Comparison of ENCODE assay signal across 9 mouse cellular contexts in genomic region chr8:47867067-47867466, GRCm38 (mm10). TPM values are rescaled to one million over a fixed set of nuclear protein-coding genes. Genes with fewer than 3 reads are reported as not detected.
DNase-seq lines count a peak whose midpoint lies in the region; ATAC-seq and TF ChIP-seq lines count a peak whose summit lies in the region.
"Had no signal": no experiment of that assay in that cellular context is flagged by ENCODE, and none has a peak within 500 bp of the region (broad histone marks: within the 10 kb centered on the region; RNA-seq: fewer than 3 reads in every experiment).

No protein-coding gene starts in this region.

- H3K4me2 ChIP-seq in heart, postnatal 0 days (ENCODE audit: low read depth, low read length), result no peak overlapping the region
- H3K4me2 ChIP-seq in liver, embryonic 12.5 days, result no peak overlapping the region
- no peak overlapping the region for H3K4me2 ChIP-seq in neural tube, embryonic 12.5 days (replicated peaks)
- no peak overlapping the region for H3K4me2 ChIP-seq in stomach, embryonic 15.5 days

- H3K4me3 ChIP-seq in bone marrow macrophage, adult 2 months (ENCODE audit: insufficient read depth, low read length), result no peak overlapping the region
- H3K4me3 ChIP-seq in heart, postnatal 0 days (ENCODE audit: low read depth, low read length), result no peak overlapping the region
- no peak overlapping the region for H3K4me3 ChIP-seq in liver, embryonic 12.5 days
- H3K4me3 ChIP-seq in neural tube, embryonic 12.5 days, result no peak overlapping the region
- H3K4me3 ChIP-seq in stomach, embryonic 15.5 days (replicated peaks), result no peak overlapping the region
- H3K4me3 ChIP-seq: erythroblast, embryonic 14.5 days had no signal

- ATAC-seq in CD4-positive, CD25-positive, alpha-beta regulatory T cell, adult 4 months, result peak; percentile 73
- ATAC-seq in erythroblast, adult 5-6 weeks (replicated peaks; ENCODE audit: low FRiP score, poor library complexity, severe bottlenecking), result peak; percentile 79
- peak; percentile 69; the same call in 1 of the 2 replicates for ATAC-seq in heart, postnatal 0 days (ENCODE audit: insufficient read depth, low read depth)
- 0 out of 2 replicates have a peak, but pooled peaks have one; percentile 24 for ATAC-seq in liver, embryonic 12.5 days
- peak; percentile 69 for ATAC-seq in neural tube, embryonic 12.5 days (ENCODE audit: low FRiP score, low read depth)
- ATAC-seq in stomach, embryonic 15.5 days (ENCODE audit: insufficient read depth, low FRiP score, low read depth), result peak; percentile 61; the same call in 1 of the 2 replicates

- DNase-seq in heart, postnatal 0 days (ENCODE audit: low spot score), result peak; percentile 25
- DNase-seq in kidney, postnatal 25 days, result peak; percentile 83 to 91

- no peak overlapping the region for H3K27ac ChIP-seq in bone marrow macrophage, adult 2 months (ENCODE audit: insufficient read depth, low read depth, low read length)
- no peak overlapping the region for H3K27ac ChIP-seq in heart, postnatal 0 days (ENCODE audit: low read depth)
- H3K27ac ChIP-seq in liver, embryonic 12.5 days, result no peak overlapping the region
- no peak overlapping the region for H3K27ac ChIP-seq in neural tube, embryonic 12.5 days
- no peak overlapping the region for H3K27ac ChIP-seq in stomach, embryonic 15.5 days

- TF ChIP-seq EP300 in heart, postnatal 0 days (IDR thresholded peaks at IDR 0.05; ENCODE audit: low read depth), result no peak

- peaks cover 78% of the 10 kb centered on the region for H3K36me3 ChIP-seq in heart, postnatal 0 days (replicated peaks; ENCODE audit: control insufficient read depth, insufficient read depth, low read length)
- H3K36me3 ChIP-seq in liver, embryonic 12.5 days, result peaks cover 34% of the 10 kb centered on the region
- peaks cover 30% of the 10 kb centered on the region for H3K36me3 ChIP-seq in neural tube, embryonic 12.5 days
- peaks cover 40% of the 10 kb centered on the region for H3K36me3 ChIP-seq in stomach, embryonic 15.5 days

- H3K4me1 ChIP-seq in bone marrow macrophage, adult 2 months (ENCODE audit: control insufficient read depth, insufficient read depth, low read length), result no peaks in the 10 kb centered on the region
- H3K4me1 ChIP-seq in heart, postnatal 0 days (ENCODE audit: control insufficient read depth, insufficient read depth), result no peaks in the 10 kb centered on the region
- no peaks in the 10 kb centered on the region for H3K4me1 ChIP-seq in liver, embryonic 12.5 days
- peaks cover 4% of the 10 kb centered on the region; the same call in 1 of the 2 replicates for H3K4me1 ChIP-seq in neural tube, embryonic 12.5 days
- H3K4me1 ChIP-seq in stomach, embryonic 15.5 days, result no peaks in the 10 kb centered on the region

- TF ChIP-seq POLR2A in bone marrow macrophage, adult 2 months (IDR thresholded peaks at IDR 0.05; ENCODE audit: borderline replicate concordance, low read depth, low read length), result no peak

- H3K27me3 ChIP-seq in heart, postnatal 0 days (ENCODE audit: control insufficient read depth, insufficient read depth, low read length), result no peaks in the 10 kb centered on the region
- no peaks in the 10 kb centered on the region for H3K27me3 ChIP-seq in liver, embryonic 12.5 days (replicated peaks)
- no peaks in the 10 kb centered on the region for H3K27me3 ChIP-seq in neural tube, embryonic 12.5 days (replicated peaks)
- no peaks in the 10 kb centered on the region for H3K27me3 ChIP-seq in stomach, embryonic 15.5 days (replicated peaks)

- TF ChIP-seq CTCF in bone marrow macrophage, adult 2 months (IDR thresholded peaks at IDR 0.05; ENCODE audit: low read depth, low read length), result peak; percentile 79
- peak; percentile 95 for TF ChIP-seq CTCF in heart, postnatal 0 days (IDR thresholded peaks at IDR 0.05; ENCODE audit: low read depth)

- no peak overlapping the region for H3K9ac ChIP-seq in heart, postnatal 0 days (replicated peaks; ENCODE audit: low read depth, low read length)
- H3K9ac ChIP-seq in liver, embryonic 12.5 days, result no peak overlapping the region
- no peak overlapping the region for H3K9ac ChIP-seq in neural tube, embryonic 12.5 days
- no peak overlapping the region for H3K9ac ChIP-seq in stomach, embryonic 15.5 days

- no peaks in the 10 kb centered on the region for H3K9me3 ChIP-seq in heart, postnatal 0 days (replicated peaks; ENCODE audit: control insufficient read depth, low read length)
- no peaks in the 10 kb centered on the region for H3K9me3 ChIP-seq in liver, embryonic 12.5 days (replicated peaks)
- no peaks in the 10 kb centered on the region for H3K9me3 ChIP-seq in neural tube, embryonic 12.5 days
- H3K9me3 ChIP-seq in stomach, embryonic 15.5 days, result no peaks in the 10 kb centered on the region

- 24% methylated on average over 8 of the region's 8 CpGs for WGBS in heart, postnatal 0 days
- 20% methylated on average over 8 of the region's 8 CpGs for WGBS in liver, embryonic 12.5 days (ENCODE audit: insufficient replicate concordance)
- WGBS in neural tube, embryonic 12.5 days, result 26% methylated on average over 8 of the region's 8 CpGs
- WGBS in stomach, embryonic 15.5 days, result 24% methylated on average over 8 of the region's 8 CpGs

RNA-seq across cellular contexts. Expression of gene Cldn22, which starts 42.8 kb away (rescaled TPM):
- not detected for polyA plus RNA-seq in CD4-positive, CD25-positive, alpha-beta regulatory T cell, adult 4 months (2017; shearing (Covaris generic))
- not detected in 2 replicates for polyA plus RNA-seq in bone marrow macrophage, adult 2 months (2012; ENCODE audit: insufficient read depth, insufficient read length, missing spikeins)
- total RNA-seq in erythroblast, adult 5-6 weeks (2015; ENCODE audit: low replicate concordance), result not detected in 2 replicates
- total RNA-seq in erythroblast, adult 5-6 weeks (2017; ENCODE audit: low replicate concordance), result not detected in 2 replicates
- total RNA-seq in heart, postnatal 0 days (2014; rRNA removed; ENCODE audit: low replicate concordance), result not detected in 2 replicates
- not detected in 2 replicates for polyA plus RNA-seq in heart, postnatal 0 days (2015; fragmentation: Nextera tagmentation; extraction: Ambion mirVana)
- polyA plus RNA-seq in liver, embryonic 12.5 days (2016; fragmentation: Nextera tagmentation; extraction: Ambion mirVana), result not detected in 2 replicates
- polyA plus RNA-seq in neural tube, embryonic 12.5 days (2016; fragmentation: Nextera tagmentation; extraction: Ambion mirVana), result not detected in 2 replicates
- not detected in 2 replicates for polyA plus RNA-seq in stomach, embryonic 15.5 days (2015; fragmentation: Nextera tagmentation; extraction: Ambion mirVana)
- polyA plus RNA-seq: erythroblast, embryonic 14.5 days had no signal

RNA-seq across cellular contexts. Expression of gene Cldn24, which starts 45.1 kb away (rescaled TPM):
- not detected for polyA plus RNA-seq in CD4-positive, CD25-positive, alpha-beta regulatory T cell, adult 4 months (2017; shearing (Covaris generic))
- polyA plus RNA-seq in bone marrow macrophage, adult 2 months (2012; ENCODE audit: insufficient read depth, insufficient read length, missing spikeins), result not detected in 2 replicates
- total RNA-seq in erythroblast, adult 5-6 weeks (2015; ENCODE audit: low replicate concordance), result not detected in 2 replicates
- not detected in 2 replicates for total RNA-seq in erythroblast, adult 5-6 weeks (2017; ENCODE audit: low replicate concordance)
- not detected in 2 replicates for total RNA-seq in heart, postnatal 0 days (2014; rRNA removed; ENCODE audit: low replicate concordance)
- not detected in 2 replicates for polyA plus RNA-seq in heart, postnatal 0 days (2015; fragmentation: Nextera tagmentation; extraction: Ambion mirVana)
- not detected in 2 replicates for polyA plus RNA-seq in liver, embryonic 12.5 days (2016; fragmentation: Nextera tagmentation; extraction: Ambion mirVana)
- polyA plus RNA-seq in neural tube, embryonic 12.5 days (2016; fragmentation: Nextera tagmentation; extraction: Ambion mirVana), result not detected in 2 replicates
- polyA plus RNA-seq in stomach, embryonic 15.5 days (2015; fragmentation: Nextera tagmentation; extraction: Ambion mirVana), result not detected in 2 replicates
- polyA plus RNA-seq: erythroblast, embryonic 14.5 days had no signal

Comparison
In these comparisons a context has a peak if more than half of its experiments do, and no peak if none do; other contexts are left out.
1. ATAC-seq: peak in every context shown above with its lines; median percentile 79 in erythroblast, adult 5-6 weeks; 73 in CD4-positive, CD25-positive, alpha-beta regulatory T cell, adult 4 months; 69 in heart, postnatal 0 days; 69 in neural tube, embryonic 12.5 days; 61 in stomach, embryonic 15.5 days; 24 in liver, embryonic 12.5 days.